Mouse (Mus musculus) CD4-positive, CD25-positive, alpha-beta regulatory T cell (primary cell): ENCODE data around the gene Rbak. TPM values are rescaled to one million over a fixed set of nuclear protein-coding genes. Genes with fewer than 3 reads are reported as not detected.

Experiments
- polyA plus RNA-seq: library from polyadenylated mRNA; unstranded; fragments of 100-300 nt; shearing (Covaris generic); gene quantifications from one replicate; pipeline ENCODE4 v1.2.1, GENCODE M21; 2017

Rbak gene
- polyA plus RNA-seq = 16.0 TPM

DNA sequence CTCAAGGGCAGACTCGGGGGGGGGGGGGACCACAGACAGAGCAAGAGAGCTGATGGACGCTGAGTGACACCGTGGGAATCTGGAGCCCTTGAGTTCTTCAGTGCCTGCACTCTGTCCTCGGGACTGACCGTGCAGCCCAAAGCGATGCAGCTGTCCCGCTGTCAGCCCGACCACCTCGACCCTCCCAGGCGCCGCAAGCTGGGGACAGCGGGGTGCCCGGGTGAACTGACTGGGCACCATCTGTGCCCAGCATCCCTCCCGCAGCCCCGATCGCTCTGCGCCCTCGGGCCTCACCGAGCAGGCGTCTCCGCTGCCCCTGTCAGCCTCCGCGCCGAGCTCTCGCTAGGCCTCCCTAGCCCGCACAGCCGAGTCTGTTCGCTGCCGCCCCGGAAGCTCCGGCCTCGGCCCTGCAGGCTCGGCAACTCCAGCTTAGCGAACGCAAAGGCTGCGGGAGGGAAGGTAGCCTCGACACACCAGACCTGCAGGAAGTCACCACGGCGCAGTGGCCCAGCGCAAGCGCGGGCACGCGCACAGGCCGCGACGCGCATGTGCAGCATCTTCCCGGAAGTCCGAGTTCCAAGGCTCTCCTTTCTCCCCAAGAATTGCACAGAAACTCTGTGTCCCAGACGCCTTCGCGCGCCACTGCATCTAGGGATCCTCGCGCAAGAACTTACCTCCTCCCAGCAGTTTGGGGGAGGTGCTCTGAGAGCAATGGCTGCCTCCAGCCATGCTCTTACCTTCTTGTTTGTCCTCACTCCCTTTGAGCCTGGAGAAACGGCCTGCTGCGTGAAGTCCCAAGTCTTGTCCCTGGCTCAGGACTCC, at the start of gene Rbak, which contains the start of gene Spdye4b:
Gene Rbak (minus strand): TSS at position 521 of the 822 bp plus-strand sequence.
Gene Spdye4b (plus strand): TSS at position 763 of the 822 bp plus-strand sequence.

DNA sequence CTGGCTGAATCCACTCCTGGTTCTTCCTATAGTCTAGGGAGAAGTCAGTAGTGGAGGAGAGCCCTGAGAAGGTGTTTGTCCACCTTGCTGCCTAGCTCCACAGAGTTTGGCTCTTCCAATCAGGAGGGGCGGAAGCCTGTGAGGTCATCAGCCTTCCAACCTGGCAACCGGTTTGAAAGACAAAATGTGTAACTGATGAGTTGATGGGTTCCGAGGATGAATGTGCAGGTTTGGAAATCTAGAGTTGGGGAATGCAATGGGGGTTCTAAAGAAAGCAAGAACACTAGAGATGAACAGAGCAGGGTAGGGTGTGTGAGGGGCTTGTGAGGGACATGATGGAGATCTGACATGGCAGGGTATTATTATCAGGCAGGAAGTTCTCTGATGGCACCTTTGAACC, 46.2 kb upstream of the Rbak start, which contains the start of gene Spdye4a:
Gene Spdye4a (minus strand): TSS at position 101 of the 400 bp plus-strand sequence.

DNA sequence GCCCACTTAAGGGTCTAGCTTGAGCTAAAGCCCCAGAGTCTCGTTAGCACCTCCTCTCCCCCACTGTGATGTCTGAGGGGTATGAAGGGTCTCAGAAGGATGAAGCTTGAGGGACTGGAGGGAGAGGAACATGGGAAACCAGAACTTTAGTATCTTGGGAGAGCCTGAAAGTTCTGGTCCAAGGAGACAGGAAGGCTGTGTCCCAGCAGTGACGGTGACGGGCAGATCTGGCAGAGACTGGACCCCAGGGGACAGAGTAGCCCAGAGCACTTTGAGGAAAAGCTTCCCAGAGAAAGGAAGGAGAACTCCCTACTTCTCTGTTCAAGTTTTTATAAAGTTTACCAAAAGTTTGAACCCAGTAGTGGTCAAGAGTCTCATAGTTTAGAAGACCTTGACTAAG, 33.1 kb downstream of the Rbak start, which contains the start of gene Olfr718-ps1:
Gene Olfr718-ps1 (minus strand): TSS at position 101 of the 400 bp plus-strand sequence.

Other genes starting within 250 kb of the Rbak start
- gene Fscn1, start 220.4 kb downstream of the Rbak start, polyA plus RNA-seq = 0.35 TPM
- gene Rnf216, start 67.8 kb downstream of the Rbak start, polyA plus RNA-seq = 48.8 TPM
- gene Olfr718-ps1, start 33.2 kb downstream of the Rbak start, polyA plus RNA-seq = 0.05 TPM
- gene Spdye4b, start 242 bp upstream of the Rbak start, polyA plus RNA-seq = 0.20 TPM
- gene Spdye4a, start 46.1 kb upstream of the Rbak start, polyA plus RNA-seq = not detected
- 30.0 TPM for gene Zfp12, start 54.4 kb upstream of the Rbak start, polyA plus RNA-seq
- gene Zfp316, start 89.2 kb upstream of the Rbak start, polyA plus RNA-seq = 3.1 TPM
- not detected for gene Zfp853, start 112.8 kb upstream of the Rbak start, polyA plus RNA-seq
- 44.7 TPM for gene E130309D02Rik, start 134.6 kb upstream of the Rbak start, polyA plus RNA-seq
- 99.1 TPM for gene Zdhhc4, start 148.5 kb upstream of the Rbak start, polyA plus RNA-seq
- gene Grid2ip, start 176.6 kb upstream of the Rbak start, polyA plus RNA-seq = not detected
- 27.8 TPM for gene Kdelr2, start 223.1 kb upstream of the Rbak start, polyA plus RNA-seq